In genomic region chr14:59632067-59632466, GRCm38 (mm10) we compare ENCODE assay signal across 35 mouse cellular contexts. TPM values are rescaled to one million over a fixed set of nuclear protein-coding genes. Genes with fewer than 3 reads are reported as not detected.
"Had no signal": no experiment of that assay in that cellular context is flagged by ENCODE, and none has a peak within 500 bp of the region (broad histone marks: within the 10 kb centered on the region; RNA-seq: fewer than 3 reads in every experiment).

No protein-coding gene starts in this region.

- H3K9ac ChIP-seq: heart, embryonic 12.5 days; heart, embryonic 13.5 days; heart, embryonic 15.5 days; hindbrain, embryonic 12.5 days; hindbrain, embryonic 13.5 days; hindbrain, embryonic 14.5 days; hindbrain, embryonic 15.5 days; intestine, embryonic 15.5 days; kidney, embryonic 15.5 days had no signal

- H3K36me3 ChIP-seq: heart, embryonic 15.5 days; hindbrain, embryonic 13.5 days; hindbrain, embryonic 15.5 days had no signal

- H3K9me3 ChIP-seq: heart, embryonic 12.5 days; heart, embryonic 13.5 days; heart, embryonic 15.5 days; hindbrain, embryonic 10.5 days; hindbrain, embryonic 12.5 days; hindbrain, embryonic 13.5 days; hindbrain, embryonic 15.5 days; intestine, embryonic 15.5 days; kidney, embryonic 15.5 days had no signal

- H3K4me2 ChIP-seq: heart, embryonic 11.5 days; heart, embryonic 12.5 days; heart, embryonic 13.5 days; heart, embryonic 15.5 days; hindbrain, embryonic 12.5 days; hindbrain, embryonic 13.5 days; hindbrain, embryonic 14.5 days; hindbrain, embryonic 15.5 days; intestine, embryonic 15.5 days; kidney, embryonic 15.5 days had no signal

- ATAC-seq: hindbrain, embryonic 16.5 days; hindbrain, postnatal 0 days; inflammation-experienced regulatory T-cells, adult 6 months; intestine, embryonic 15.5 days; intestine, embryonic 16.5 days; intestine, postnatal 0 days had no signal

- H3K4me3 ChIP-seq: heart, embryonic 12.5 days; heart, embryonic 13.5 days; heart, embryonic 15.5 days; hindbrain, embryonic 10.5 days; hindbrain, embryonic 12.5 days; hindbrain, embryonic 13.5 days; hindbrain, embryonic 15.5 days; intestine, embryonic 15.5 days; kidney, embryonic 15.5 days; layer of hippocampus, adult 2 months; left cerebral cortex, adult 2 months had no signal

- H3K27me3 ChIP-seq: heart, embryonic 12.5 days; heart, embryonic 13.5 days; heart, embryonic 15.5 days; hindbrain, embryonic 15.5 days; intestine, embryonic 15.5 days had no signal

- H3K27ac ChIP-seq: heart, embryonic 13.5 days; heart, embryonic 15.5 days; hindbrain, embryonic 10.5 days; hindbrain, embryonic 12.5 days; hindbrain, embryonic 13.5 days; hindbrain, embryonic 14.5 days; hindbrain, embryonic 15.5 days; hindbrain, postnatal 0 days; intestine, embryonic 15.5 days; kidney, embryonic 15.5 days; kidney, postnatal 0 days; layer of hippocampus, adult 2 months; left cerebral cortex, adult 2 months had no signal

- DNase-seq: heart, postnatal 10 days; heart, postnatal 14 days; heart, postnatal 36 days; heart, postnatal 4 days; kidney, adult 11 months; kidney, adult 18-20 months; kidney, adult 2 months; kidney, adult 8-10 months; kidney, adult 9 months; kidney, postnatal 10 days; kidney, postnatal 14 days; kidney, postnatal 25 days; kidney, postnatal 36 days; kidney, postnatal 4 days; layer of hippocampus, adult 9-11 months; layer of hippocampus, postnatal 36 days had no signal

RNA-seq across cellular contexts. Expression of gene Shisa2, which starts 7.0 kb away (rescaled TPM):
- polyA plus RNA-seq: inflammation-experienced regulatory T-cells, adult 6 months had no signal
